Mouse (Mus musculus) heart, postnatal 0 days (tissue): ENCODE results near the gene Anks1b.

ENCODE experiments used
- CTCF ChIP-seq: IDR thresholded peaks from 2 replicates; pipeline ENCODE4 v1.5.1; 2016; ENCODE audit warnings: antibody characterized with exemption, control low read depth, low read depth
- EP300 ChIP-seq: IDR thresholded peaks from 2 replicates; pipeline ENCODE4 v1.6.1; 2016; ENCODE audit warnings: antibody characterized with exemption, low read depth

GRCm38 (mm10) chr10:90672135-90672534 lies 798.8 kb downstream of the Anks1b start:
- TF ChIP-seq CTCF = no peak
- TF ChIP-seq EP300 = no peak
